Mouse (Mus musculus) thymus, adult 2 months (tissue): ENCODE data around the gene Ankrd39.

Experiments
- CTCF ChIP-seq: fragments of 200-500 bp; IDR thresholded peaks from 2 replicates; pipeline ENCODE4 v1.5.1; 2012; ENCODE audit warnings: mild to moderate bottlenecking, control low read depth, low read length, moderate library complexity, borderline replicate concordance; ENCODE audit not compliant: control insufficient read depth, poor library complexity, insufficient read depth; ENCODE audit errors: extremely low read depth
- POLR2A ChIP-seq: fragments of 200-500 bp; IDR thresholded peaks from 2 replicates; pipeline ENCODE4 v1.6.1; 2012; ENCODE audit warnings: mild to moderate bottlenecking, low read length, control low read depth, moderate library complexity; ENCODE audit not compliant: control insufficient read depth, poor library complexity, insufficient read depth; ENCODE audit errors: extremely low read depth

DNA sequence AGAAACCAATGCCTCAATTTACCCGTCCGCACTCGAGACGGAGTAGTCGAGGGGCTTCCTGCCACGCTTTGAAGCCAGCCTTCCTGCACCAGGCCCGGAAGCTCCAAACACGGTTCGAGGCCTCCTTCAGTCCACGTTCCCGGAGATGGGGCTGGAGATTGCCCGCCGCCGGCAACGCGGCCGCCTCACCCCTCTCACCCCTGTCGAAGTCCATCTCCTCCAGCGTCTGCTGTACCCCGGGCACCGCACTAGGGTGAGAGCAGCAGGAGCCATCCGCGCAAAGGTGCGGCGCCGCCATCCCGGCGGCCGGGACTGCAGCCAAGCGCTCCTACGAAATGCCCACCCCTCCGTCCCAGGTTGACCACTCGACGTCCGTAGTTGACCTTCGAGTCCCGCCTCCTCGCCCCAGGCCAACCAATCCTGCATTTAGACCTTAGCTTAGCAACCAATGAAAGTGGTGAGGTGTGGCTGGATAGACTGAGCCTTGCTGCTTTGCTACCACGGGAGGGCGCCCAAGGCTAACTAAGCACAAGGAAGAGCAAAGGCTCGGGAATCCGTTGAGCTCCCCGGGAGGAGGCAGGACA is at the start of gene Ankrd39:
- peak; percentile 87 for TF ChIP-seq CTCF
- peak; percentile 87 for TF ChIP-seq POLR2A
